Mouse (Mus musculus): Measurements from ENCODE around the gene Ctsc.

Ctsc gene

DNA sequence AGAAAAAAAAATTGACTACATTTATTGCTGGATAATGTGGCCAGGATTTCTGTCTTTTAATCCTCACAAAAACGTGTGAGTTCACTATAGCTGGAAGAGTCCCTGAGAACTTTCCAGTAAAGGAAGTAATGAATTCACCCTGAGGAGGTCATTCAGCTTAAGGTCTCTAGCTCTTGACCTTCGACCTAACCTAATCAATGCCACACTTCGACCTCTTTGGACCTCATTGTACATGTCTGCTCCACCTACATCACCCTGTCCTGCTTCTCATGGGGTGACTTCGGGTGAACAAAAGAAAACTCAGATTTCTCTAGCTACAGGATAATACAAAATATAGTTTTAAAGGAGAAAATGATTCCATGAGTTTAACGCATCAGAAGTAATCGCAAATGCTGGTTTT, 16.0 kb downstream of the Ctsc start:
- no peak for DNase-seq (ENCODE audit: extremely low read depth, low read depth, low spot score)

DNA sequence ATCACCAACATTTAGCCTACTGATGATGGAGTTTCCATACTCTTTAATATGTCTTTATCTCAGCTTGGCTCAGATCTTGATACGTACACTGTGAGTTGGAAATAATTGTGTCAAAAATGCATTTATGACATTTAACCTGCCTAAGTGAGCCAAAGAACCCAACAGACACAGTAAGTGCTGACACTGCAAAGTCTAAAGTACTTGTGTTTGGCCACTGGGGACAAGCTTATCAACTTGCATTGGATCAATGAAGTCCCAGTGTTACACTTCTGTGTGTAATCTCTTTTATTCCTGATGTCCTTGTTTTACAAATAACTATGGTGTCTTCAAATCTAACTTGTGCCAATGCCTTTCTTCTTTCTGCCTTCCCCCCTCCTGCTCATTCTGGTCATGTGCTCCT, 18.1 kb downstream of the Ctsc start:
- no peak for DNase-seq (ENCODE audit: extremely low read depth, low read depth, low spot score)

GRCm38 (mm10) chr7:88296932-88297331, 19.0 kb downstream of the Ctsc start:
- DNase-seq (ENCODE audit: extremely low read depth, low read depth, low spot score): no peak

- DNase-seq (ENCODE audit: extremely low read depth, low read depth, low spot score): no peak
These were observed 27.9 kb downstream of the Ctsc start for GRCm38 (mm10) chr7:88305750-88306149.

DNA sequence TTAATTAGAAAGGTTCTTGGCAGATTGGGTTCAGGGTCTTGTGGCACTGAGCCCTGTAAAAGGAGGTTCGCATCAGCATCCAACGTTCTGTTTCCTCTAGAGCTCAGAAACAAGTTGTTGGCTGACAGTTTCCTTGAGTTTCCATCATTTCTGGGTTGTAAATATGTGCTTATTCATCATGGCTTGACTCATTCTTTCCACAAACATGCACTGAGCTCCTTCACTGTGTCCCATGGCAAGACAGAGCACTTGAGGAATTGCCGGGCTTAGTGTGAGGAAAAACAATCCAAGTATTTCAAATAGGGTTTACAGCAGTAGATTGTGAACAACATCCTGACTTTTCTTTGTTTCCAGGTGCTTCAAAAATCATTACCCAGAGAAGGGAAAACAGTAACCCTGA, 28.8 kb downstream of the Ctsc start:
- DNase-seq (ENCODE audit: extremely low read depth, low read depth, low spot score): no peak

DNA sequence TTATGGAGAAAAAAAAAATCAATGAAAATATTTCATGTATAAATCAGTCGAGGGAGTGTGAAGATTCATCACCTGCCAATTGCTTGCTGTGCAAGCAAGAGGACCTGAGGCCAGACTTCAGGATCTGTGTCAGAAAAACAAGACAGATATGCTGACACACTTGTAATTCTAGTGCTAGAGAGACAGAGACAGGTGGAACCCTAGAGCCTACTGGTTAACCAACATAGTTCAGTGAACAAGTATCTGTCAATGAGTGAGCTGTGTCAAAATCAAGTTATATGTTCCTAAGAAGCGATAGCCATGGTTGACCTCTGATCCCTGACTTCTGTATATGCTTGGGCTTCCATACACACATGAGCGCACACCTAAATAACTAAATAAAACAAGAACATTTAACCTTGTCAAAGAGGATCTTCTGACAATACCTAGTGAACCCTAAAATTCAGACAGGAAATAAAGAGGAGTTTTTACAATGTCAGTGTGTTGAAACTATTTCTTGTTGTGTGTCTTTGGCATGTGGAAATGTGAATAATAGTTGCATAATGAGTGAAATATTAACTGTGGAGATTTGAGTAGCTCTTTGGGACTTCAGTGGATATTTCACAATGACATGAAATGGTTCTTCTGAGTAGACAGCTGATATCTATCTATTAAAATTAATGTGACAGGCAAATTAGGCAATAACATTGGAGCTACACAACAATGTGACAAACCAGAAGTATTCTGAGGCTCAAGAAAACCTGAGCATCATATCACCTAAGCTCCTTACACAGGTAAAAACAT, 32.7 kb downstream of the Ctsc start:
- peak; percentile 57 for DNase-seq (ENCODE audit: extremely low read depth, low read depth, low spot score)

DNA sequence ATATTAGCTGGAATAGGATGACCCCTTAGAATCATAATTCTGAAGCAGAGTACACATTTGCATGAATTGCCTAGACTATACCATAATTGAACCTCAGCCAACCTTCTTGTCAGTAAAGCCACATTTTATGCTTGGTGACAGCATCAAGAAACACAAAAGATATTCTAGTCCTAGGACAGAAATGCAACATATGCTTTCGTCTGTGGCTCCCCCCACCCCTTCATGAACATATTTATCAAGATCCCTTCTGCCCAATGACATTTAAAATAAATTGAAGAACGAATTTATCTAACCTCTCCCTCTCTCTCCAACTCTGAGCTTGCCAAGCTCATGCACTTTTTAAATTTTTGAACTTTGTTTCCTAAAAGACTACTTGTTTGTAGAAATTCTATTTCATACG, 38.5 kb downstream of the Ctsc start:
- no peak for DNase-seq (ENCODE audit: extremely low read depth, low read depth, low spot score)

GRCm38 (mm10) chr7:88318474-88318873, 40.6 kb downstream of the Ctsc start:
- no peak for DNase-seq (ENCODE audit: extremely low read depth, low read depth, low spot score)

GRCm38 (mm10) chr7:88318904-88319303, 41.0 kb downstream of the Ctsc start:
- DNase-seq (ENCODE audit: extremely low read depth, low read depth, low spot score): no peak

DNA sequence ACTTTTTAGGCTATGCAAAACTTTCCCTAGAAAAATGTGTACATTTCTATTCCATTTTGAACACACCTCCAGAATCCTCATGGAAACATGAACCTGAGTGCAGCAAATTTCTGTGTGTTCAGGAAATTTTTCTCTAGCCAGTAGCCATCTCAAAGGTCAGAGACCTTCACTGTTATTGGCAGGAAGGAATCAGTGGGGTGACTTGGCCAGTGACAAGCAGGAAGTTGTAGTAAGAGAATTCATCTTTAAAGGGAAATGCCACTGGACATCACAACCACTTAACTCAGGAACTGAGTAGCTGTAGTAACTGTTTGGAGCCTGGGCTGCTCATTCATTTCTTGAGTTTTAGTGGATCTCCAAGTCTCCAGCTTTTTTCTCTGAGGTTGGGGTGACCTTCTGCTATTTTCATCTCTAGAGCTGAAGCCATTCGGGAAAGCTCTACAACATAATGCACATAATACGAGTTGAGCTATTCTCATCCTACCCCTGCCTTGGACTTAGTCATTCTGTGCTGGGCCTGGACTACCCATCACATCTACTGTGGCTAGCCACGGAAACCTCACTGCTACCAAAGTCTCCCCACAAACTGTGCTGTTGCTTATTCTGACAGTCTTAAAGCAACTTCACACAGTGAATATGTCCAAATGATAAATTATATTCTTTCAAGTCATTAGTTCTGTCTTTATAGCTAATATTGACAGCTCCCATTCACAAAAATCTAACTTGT, 41.7 kb downstream of the Ctsc start:
- DNase-seq (ENCODE audit: extremely low read depth, low read depth, low spot score): no peak

GRCm38 (mm10) chr7:88320628-88321336, 42.9 kb downstream of the Ctsc start:
- DNase-seq (ENCODE audit: extremely low read depth, low read depth, low spot score): no peak

- DNase-seq (ENCODE audit: extremely low read depth, low read depth, low spot score): no peak
These were observed 44.5 kb downstream of the Ctsc start for GRCm38 (mm10) chr7:88322431-88322830.

DNA sequence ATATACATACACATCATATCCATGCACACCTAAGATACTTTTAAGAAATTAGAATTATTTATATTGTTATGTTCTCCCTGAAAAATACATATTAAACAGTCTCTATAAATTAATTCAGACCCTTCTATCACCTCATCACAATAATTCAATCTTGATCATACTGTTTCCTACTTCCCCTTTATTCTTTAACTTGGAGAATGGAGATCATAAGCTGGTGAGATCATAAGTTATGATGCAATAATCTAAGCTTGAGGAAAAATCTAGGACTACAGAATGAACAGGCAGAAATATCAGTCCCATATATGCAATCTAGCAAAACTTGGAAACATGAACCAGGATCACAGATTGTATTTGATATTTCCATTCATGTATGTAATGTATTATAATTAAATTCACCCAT, 49.6 kb downstream of the Ctsc start:
- DNase-seq (ENCODE audit: extremely low read depth, low read depth, low spot score): no peak

DNA sequence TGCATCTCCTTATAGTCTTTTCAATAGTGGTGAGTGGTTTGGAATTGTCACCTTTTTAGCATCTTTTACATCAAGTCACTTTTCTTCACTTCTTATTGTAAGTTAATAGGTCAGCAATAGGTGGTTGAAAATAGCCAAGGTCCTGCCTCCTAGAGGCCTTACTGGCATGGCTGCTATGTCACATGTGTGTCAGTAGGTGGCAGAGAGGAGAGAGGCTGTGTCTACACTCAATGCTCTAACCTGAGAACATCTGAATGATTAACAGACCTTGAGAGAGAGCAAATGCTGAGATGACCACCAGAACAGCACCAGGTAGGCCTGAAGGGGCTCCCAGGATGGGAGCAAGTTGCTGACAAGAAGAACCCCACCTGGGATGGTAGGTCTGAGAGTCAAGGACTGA, 65.9 kb downstream of the Ctsc start:
- no peak for DNase-seq (ENCODE audit: extremely low read depth, low read depth, low spot score)

GRCm38 (mm10) chr7:88346035-88346434, 68.2 kb downstream of the Ctsc start:
- DNase-seq (ENCODE audit: extremely low read depth, low read depth, low spot score): no peak

GRCm38 (mm10) chr7:88356871-88357776, 79.2 kb downstream of the Ctsc start:
- DNase-seq (ENCODE audit: extremely low read depth, low read depth, low spot score): no peak

- DNase-seq (ENCODE audit: extremely low read depth, low read depth, low spot score): no peak
These were observed 80.4 kb downstream of the Ctsc start for GRCm38 (mm10) chr7:88358042-88358878.

All from fat pad, adult 2 months (tissue).